Comparison of ENCODE assay signal across 23 mouse cellular contexts in genomic region chr6:120227068-120227467, GRCm38 (mm10).
DNase-seq lines count a peak whose midpoint lies in the region; ATAC-seq and TF ChIP-seq lines count a peak whose summit lies in the region.
"Had no signal": no experiment of that assay in that cellular context is flagged by ENCODE, and none has a peak within 500 bp of the region (broad histone marks: within the 10 kb centered on the region; RNA-seq: fewer than 3 reads in every experiment).

No protein-coding gene starts in this region.

- H3K4me2 ChIP-seq in intestine, postnatal 0 days (replicated peaks; ENCODE audit: low read depth) = peak overlapping the region; percentile 32; the same call in 1 of the 2 replicates
- no peak overlapping the region for H3K4me2 ChIP-seq in hindbrain, embryonic 11.5 days (replicated peaks; ENCODE audit: low read depth, low read length)
- H3K4me2 ChIP-seq: embryonic facial prominence, embryonic 12.5 days; forebrain, embryonic 13.5 days; forebrain, embryonic 15.5 days had no signal

- TF ChIP-seq CTCF in testis, adult 2 months (IDR thresholded peaks at IDR 0.05; ENCODE audit: control insufficient read depth, insufficient read depth, insufficient replicate concordance, low read depth, low read length) = no peak
- TF ChIP-seq CTCF in intestine, postnatal 0 days (IDR thresholded peaks at IDR 0.05; ENCODE audit: low read depth) = no peak

- H3K4me3 ChIP-seq in testis, adult 2 months (ENCODE audit: control insufficient read depth, low read depth, low read length) = peak overlapping the region; percentile 24
- H3K4me3 ChIP-seq in intestine, postnatal 0 days (ENCODE audit: low read depth, low read length) = no peak overlapping the region
- H3K4me3 ChIP-seq in hindbrain, embryonic 11.5 days (ENCODE audit: low read depth, low read length) = no peak overlapping the region
- H3K4me3 ChIP-seq: embryonic facial prominence, embryonic 10.5 days; embryonic facial prominence, embryonic 12.5 days; forebrain, embryonic 13.5 days; forebrain, embryonic 15.5 days had no signal

- no peak for DNase-seq in testis, postnatal 10 days (ENCODE audit: low spot score)
- no peak for DNase-seq in gastrocnemius, adult 8-10 months (ENCODE audit: low spot score in 2 of 2)
- DNase-seq in hindbrain, embryonic 11.5 days (ENCODE audit: low spot score) = no peak
- DNase-seq: adrenal gland, adult 8-10 months; adrenal gland, postnatal 14 days; adrenal gland, postnatal 36 days; B cell, adult 2 months; cerebellum, adult 11-12 months; cerebellum, adult 2 months; cerebellum, adult 9-10 months; cerebellum, postnatal 10 days; cerebellum, postnatal 25 days had no signal

- H3K9ac ChIP-seq in intestine, postnatal 0 days (ENCODE audit: low read depth, low read length) = no peak overlapping the region
- no peak overlapping the region for H3K9ac ChIP-seq in hindbrain, embryonic 11.5 days (ENCODE audit: low read depth, low read length)
- H3K9ac ChIP-seq: embryonic facial prominence, embryonic 12.5 days; forebrain, embryonic 13.5 days; forebrain, embryonic 15.5 days had no signal

- ATAC-seq in intestine, postnatal 0 days = peak; percentile 66
- ATAC-seq in hindbrain, embryonic 11.5 days (ENCODE audit: low FRiP score) = no peak
- ATAC-seq: activated CD4-positive, CD25-positive, alpha-beta regulatory T cell, adult 4 months; CD4-positive, CD25-positive, alpha-beta regulatory T cell, adult 4 months; forebrain, embryonic 13.5 days; forebrain, embryonic 15.5 days; Patski had no signal

- no peak for TF ChIP-seq POLR2A in testis, adult 2 months (IDR thresholded peaks at IDR 0.05; ENCODE audit: control insufficient read depth, low read depth, low read length)

- H3K4me1 ChIP-seq in testis, adult 2 months (ENCODE audit: control insufficient read depth, insufficient read depth, low read length) = no peaks in the 10 kb centered on the region
- H3K4me1 ChIP-seq in intestine, postnatal 0 days (replicated peaks; ENCODE audit: control insufficient read depth, insufficient read depth, low read length) = no peaks in the 10 kb centered on the region
- no peaks in the 10 kb centered on the region; the same call in 1 of the 2 replicates for H3K4me1 ChIP-seq in hindbrain, embryonic 11.5 days (replicated peaks; ENCODE audit: control insufficient read depth, insufficient read depth, low read length)
- H3K4me1 ChIP-seq: forebrain, embryonic 15.5 days had no signal

- H3K27me3 ChIP-seq in testis, adult 2 months (ENCODE audit: control insufficient read depth, insufficient read depth, low read length) = no peaks in the 10 kb centered on the region
- no peaks in the 10 kb centered on the region for H3K27me3 ChIP-seq in intestine, postnatal 0 days (replicated peaks; ENCODE audit: control insufficient read depth, insufficient read depth, low read length)
- no peaks in the 10 kb centered on the region for H3K27me3 ChIP-seq in hindbrain, embryonic 11.5 days (ENCODE audit: control insufficient read depth, insufficient read depth, low read length)
- H3K27me3 ChIP-seq: CH12.LX; embryonic facial prominence, embryonic 12.5 days; forebrain, embryonic 13.5 days; forebrain, embryonic 15.5 days; Patski had no signal

- H3K36me3 ChIP-seq in testis, adult 2 months (ENCODE audit: control insufficient read depth, insufficient read depth, low read length) = no peaks in the 10 kb centered on the region
- H3K36me3 ChIP-seq in intestine, postnatal 0 days (ENCODE audit: control insufficient read depth, insufficient read depth) = no peaks in the 10 kb centered on the region; the same call in 1 of the 2 replicates
- no peaks in the 10 kb centered on the region for H3K36me3 ChIP-seq in hindbrain, embryonic 11.5 days (ENCODE audit: control insufficient read depth, insufficient read depth, low read length)
- H3K36me3 ChIP-seq: embryonic facial prominence, embryonic 10.5 days; embryonic facial prominence, embryonic 12.5 days; forebrain, embryonic 15.5 days; G1E had no signal

- WGBS in intestine, postnatal 0 days = 44% methylated on average over 7 of the region's 7 CpGs
- 93% methylated on average over 7 of the region's 7 CpGs for WGBS in hindbrain, embryonic 11.5 days

- no peak overlapping the region for H3K27ac ChIP-seq in testis, adult 2 months (ENCODE audit: control insufficient read depth, insufficient read depth, low read depth, low read length)
- H3K27ac ChIP-seq in intestine, postnatal 0 days (ENCODE audit: low read depth, low read length) = peak overlapping the region; percentile 46
- no peak overlapping the region for H3K27ac ChIP-seq in hindbrain, embryonic 11.5 days (ENCODE audit: low read depth, low read length)
- H3K27ac ChIP-seq: embryonic facial prominence, embryonic 10.5 days; embryonic facial prominence, embryonic 12.5 days; forebrain, embryonic 13.5 days; forebrain, embryonic 15.5 days had no signal

- H3K9me3 ChIP-seq in intestine, postnatal 0 days (ENCODE audit: control insufficient read depth) = no peaks in the 10 kb centered on the region
- no peaks in the 10 kb centered on the region for H3K9me3 ChIP-seq in hindbrain, embryonic 11.5 days (ENCODE audit: control insufficient read depth, low read length)
- H3K9me3 ChIP-seq: embryonic facial prominence, embryonic 10.5 days; embryonic facial prominence, embryonic 12.5 days; forebrain, embryonic 13.5 days; forebrain, embryonic 15.5 days; G1E had no signal
